Mouse (Mus musculus) spleen, postnatal 14 days (tissue): ENCODE data around the gene Ccdc61.

Experiments
- DNase-seq, 2 experiments: peaks; one replicate each; pipeline ENCODE4 v3.0.0; 2021 to 2022; ENCODE audit warnings: low spot score in 2 of 2

The Ccdc61 gene

GRCm38 (mm10) chr7:18858310-18858916 is 51.8 kb downstream of the Ccdc61 start:
- DNase-seq: no peak

DNA sequence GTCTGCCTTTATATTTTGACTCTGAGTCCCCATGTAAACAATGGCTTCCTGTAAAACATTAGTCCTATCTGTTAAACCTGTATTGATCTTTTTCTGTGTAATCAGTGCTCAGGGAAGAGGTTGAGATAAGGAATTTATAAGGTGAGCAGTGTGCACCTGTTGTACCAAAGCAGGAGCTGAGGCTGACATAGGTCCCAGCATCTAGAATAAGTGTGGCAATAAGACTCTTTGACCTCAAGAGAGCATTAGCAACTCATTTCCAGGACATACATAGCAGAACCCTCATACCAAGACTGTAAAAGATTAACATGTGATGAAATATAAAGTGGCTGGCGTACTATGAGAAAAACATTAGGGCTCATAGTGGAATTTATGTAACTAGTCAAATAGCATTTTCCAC is 61.8 kb downstream of the Ccdc61 start:
- DNase-seq: no peak

DNA sequence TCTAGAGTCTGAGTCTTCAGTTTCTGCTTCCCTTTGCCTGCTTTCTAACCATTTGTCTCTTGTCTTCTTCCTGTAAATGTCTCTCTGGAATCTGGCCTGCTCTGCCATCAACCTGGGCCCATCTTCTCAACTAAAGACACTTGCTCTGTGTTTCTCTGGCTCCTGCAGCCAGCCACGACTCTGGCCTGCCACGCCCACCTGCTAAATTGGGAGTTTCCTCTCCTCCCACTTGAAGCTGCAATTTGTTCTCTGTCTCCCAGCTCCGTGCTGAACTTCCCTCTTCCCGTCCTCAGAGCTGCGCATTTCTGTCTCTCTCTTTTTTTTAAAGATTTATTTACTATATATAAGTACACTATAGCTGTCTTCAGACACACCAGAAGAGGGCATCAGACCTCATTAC is 65.4 kb downstream of the Ccdc61 start:
- DNase-seq: no peak

GRCm38 (mm10) chr7:18841174-18841567 is 69.0 kb downstream of the Ccdc61 start:
- DNase-seq: no peak
